Mouse (Mus musculus) urinary bladder, postnatal 25 days (tissue): ENCODE measurements around the gene Exoc1.

ENCODE experiments used
- DNase-seq: peaks from one replicate; pipeline ENCODE4 v3.0.0; 2022; ENCODE audit warnings: low spot score

The Exoc1 gene

DNA sequence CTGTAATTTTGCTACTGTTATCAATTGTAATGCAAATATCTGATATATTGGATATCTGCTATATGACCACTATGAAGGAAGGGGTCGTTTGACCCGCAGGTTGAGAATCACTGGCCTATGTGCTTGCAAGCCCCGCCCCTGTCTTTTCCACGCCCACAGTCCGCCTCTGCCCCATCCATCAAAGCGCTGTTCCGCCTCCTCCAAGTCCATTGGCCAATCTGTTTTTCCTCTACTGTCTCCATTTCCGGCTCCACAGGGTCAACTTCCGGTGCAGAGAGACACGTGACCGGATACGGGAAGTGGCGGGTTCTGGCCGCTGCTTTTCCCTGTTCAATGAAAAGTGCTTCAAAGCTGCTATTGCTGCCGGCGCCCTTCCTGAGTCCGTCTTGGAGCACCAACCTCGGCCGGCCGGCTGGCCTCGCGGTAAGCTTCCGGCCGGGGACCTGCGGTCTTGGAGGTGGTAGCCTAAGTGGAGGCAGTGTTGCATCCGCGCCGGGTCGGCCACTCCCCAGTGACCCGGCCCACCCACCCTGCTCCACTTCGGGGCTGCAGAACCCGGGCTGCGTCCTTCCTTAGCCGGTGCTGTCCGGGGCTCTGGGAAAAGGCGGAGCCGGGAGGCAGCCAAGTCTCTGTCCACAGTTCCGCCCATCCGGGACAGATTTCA is at the start of gene Exoc1:
Exoc1 (plus strand) TSS at position 272 of the 664 bp plus-strand sequence.
- DNase-seq = peak; percentile 86

DNA sequence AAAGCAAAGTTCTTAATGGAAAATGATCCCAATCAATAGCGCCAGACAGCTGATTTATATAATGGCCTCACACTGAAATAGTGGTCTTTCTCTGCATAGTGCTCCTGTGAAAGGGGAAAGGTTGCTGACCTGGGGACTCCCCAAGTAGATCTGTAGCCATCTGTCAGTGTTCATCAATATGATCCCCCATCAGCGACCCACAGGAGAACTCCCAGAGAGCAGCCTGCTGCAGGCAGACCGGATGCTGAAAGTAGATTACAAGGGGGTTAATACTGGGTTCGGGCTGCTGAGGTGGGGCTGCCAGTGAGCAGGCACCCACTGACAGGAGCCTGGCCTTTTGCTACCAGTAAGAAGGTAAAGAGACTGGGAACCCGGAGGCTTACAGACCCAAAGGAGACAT is 45.3 kb upstream of the Exoc1 start, which contains the start of gene Gm7271:
Gm7271 (plus strand) TSS at position 230 of the 400 bp plus-strand sequence.
- no peak for DNase-seq

DNA sequence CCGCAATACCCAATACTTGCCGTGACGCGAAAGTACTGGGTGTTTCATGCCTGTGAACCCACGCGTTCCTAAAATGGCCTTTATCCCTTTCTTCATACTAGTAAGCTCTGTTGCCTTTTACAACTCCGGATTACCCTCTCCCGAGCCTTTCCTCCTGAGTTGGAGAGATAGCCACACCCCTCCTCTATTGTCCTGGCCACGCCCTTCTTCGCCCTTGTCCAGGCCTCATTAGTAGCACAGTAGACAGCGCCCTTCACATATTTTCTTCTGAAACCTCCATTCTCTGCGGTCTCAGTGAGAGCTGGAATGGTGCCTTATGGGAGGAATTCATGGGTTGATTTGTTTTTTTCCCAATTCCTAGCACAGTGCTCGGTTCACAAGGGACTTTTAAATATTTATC is 34.0 kb upstream of the Exoc1 start:
- no peak for DNase-seq

DNA sequence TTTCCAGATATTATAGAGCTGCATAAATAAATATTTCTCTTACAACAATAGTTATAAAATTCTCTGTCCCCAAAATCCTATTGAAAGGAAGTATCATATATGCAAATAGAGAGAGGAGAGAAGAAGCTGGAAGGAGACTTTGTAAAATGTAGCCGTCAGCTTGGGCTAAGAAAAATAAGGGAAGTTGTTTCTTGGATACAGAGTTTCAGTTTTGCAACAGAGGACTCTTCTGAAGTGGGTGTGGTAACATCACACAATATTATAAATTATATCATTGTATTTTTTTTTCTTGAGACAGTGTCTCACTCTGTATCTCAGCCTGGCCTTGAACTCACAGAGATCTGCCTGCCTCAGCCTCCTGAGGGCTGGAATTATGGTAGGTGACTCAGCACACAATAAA is 6.7 kb upstream of the Exoc1 start:
- no peak for DNase-seq

DNA sequence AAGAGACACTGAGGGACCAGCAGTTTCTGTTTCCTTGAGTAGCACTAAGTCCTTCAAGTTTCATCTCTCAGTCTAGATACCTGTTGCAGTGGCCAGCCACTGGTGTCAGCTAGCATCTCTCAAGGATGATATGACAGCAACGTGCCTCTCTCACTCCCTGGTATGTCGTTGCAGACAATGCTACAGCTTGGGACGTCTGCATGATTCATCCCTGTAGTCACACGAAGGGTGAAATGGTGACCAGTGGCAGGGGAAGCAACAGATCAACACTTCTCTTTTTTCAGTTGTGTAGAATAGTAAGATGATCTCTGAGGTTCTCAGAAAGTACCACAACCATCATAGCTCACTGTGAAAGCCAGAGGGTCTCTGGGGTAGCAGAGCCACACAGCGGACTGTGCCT is 4.5 kb upstream of the Exoc1 start:
- DNase-seq = no peak

DNA sequence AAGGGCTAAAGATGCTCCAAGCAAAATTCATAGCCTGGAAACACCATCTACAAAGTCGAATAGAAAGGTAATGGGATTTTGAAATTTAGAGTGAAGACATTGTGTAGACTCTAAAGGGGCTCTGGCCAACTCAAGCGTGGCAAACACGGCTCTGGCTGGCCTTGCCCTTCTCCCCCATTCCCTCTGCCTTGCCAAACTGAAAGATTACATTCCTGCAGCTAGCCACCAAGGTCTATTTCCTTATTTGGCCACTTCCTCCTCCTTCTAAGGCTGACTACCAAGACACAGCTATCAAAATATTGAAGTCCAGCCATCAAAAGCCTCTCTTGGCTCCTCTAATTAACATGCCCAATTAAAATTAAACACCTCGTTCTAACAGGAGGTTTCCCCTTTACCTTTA is 4.0 kb upstream of the Exoc1 start:
- no peak for DNase-seq

DNA sequence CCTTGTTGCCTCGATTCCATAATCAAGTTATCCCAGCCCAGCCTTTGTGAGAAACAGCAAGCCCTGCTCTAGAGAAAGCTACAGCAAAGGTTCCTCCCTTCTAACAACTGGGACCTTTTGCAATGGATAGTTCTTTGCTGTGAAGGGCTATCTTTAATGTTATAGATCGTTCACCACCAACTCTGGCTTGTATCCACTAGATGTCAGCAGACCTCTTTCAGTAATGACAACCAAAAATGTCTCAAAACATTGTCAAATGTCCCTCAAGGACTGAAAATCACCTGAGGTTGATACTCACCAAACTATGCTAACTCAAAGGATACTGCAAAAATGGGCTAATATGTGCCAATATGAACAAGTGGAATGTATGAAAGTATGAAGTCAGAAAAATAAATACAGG is 3.3 kb upstream of the Exoc1 start:
- no peak for DNase-seq

DNA sequence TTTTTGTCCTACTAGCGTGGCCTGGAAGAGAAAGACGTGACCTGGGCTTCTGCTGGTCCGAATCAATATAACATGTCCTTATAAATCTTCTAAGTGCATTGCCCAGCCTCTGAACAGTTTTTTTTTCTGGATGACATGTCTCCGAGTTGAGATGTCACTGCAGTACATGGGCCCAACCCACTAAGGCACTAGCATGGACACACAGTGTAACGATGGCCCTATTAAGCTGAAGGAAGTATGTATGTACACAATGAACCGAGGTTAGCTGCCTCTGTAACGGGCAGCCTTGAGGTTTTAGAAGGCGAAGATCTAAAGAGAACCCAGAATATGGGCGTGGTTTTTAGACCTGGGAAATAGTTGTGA is 574 bp downstream of the Exoc1 start:
- DNase-seq = no peak

DNA sequence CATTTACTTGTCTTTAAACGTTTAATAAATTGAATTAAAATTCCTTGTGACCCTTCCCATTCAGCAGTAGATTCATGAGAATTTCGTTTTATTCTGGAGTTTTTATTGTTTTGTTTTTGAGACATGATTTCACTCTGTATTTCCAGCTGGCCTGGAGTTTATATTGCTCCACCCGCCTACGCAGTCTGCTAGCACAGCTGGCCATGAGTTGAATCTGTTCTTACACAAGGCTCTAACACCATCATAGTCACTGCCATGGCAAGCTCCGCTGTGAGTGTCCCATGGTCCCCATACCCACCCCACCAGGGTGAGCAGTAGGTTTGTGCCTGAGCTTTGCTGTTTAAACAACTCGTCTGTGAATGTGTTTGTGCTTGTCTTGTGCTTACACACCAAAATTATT is 4.1 kb downstream of the Exoc1 start:
- no peak for DNase-seq

DNA sequence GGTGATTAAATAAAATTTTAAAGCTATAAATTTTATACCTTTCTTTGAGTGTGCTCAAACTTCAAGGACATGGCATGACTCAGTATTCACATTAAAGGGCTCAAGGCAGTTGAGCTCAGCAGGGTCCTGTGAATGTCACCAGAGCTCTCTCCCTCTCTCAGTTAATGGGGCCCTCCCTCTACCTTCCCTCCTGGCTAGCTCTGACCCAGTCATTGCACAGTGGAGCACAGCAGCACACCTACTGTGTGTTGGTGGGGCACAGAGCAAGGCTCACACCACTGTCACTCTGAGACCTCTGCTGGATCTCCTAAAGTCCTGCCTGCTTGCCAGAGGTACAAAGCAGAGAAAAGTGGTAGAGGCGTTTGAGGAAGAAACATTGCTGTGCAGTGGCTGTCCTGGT is 7.1 kb downstream of the Exoc1 start:
- no peak for DNase-seq

DNA sequence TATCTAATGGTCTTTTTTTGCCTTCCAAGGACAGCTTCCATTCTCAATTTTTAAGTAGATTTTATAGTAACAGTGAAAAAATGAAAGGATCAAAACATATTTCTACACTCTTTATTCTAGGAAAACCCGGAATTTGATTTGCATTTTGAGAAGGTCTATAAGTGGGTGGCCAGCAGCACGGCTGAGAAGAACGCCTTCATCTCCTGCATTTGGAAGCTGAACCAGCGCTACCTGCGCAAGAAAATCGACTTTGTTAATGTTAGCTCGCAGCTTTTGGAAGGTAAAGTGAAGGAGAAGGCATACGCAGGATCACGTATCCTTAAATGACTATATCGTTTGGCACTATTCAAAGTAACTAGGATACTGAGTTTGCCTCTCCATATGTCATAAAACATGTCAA is 8.5 kb downstream of the Exoc1 start:
- DNase-seq = no peak

DNA sequence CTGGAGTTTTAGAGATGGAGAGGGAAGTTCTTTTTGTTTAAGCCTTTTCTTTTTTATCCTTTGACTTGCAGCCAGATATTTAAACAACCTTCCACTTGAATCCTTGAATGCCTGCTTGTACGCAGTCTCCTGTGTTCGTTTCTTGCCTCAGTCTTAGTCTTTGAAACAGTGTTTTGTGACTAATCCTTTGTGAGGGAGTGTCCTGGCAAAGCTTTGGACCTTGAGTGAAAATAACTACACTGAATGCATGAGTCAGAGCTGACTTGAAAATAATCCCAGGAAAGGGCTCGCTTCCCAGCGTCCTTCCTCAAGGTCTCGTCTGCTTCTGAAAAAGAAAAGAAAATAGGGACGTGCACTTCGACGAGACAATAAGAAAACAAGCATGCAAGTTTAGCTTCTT is 11.1 kb downstream of the Exoc1 start:
- no peak for DNase-seq

DNA sequence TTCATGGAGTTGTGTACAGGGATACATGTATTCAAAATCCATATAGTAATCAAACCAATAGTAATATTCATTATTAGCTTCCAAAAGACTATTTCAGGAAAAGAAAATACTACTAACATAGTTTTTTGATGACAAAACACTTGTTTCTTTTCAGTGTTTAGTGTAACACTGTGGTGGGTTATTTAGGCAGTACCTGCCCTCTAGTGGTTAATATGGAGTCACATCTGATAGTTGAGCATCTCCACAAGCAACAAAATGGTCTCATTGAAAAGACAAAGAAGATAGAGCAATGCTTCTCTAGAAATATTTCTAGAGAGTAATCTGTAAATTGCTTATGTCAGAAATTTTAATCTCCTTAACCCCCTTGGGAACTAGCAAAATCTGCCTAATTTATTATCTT is 11.7 kb downstream of the Exoc1 start:
- DNase-seq = no peak

DNA sequence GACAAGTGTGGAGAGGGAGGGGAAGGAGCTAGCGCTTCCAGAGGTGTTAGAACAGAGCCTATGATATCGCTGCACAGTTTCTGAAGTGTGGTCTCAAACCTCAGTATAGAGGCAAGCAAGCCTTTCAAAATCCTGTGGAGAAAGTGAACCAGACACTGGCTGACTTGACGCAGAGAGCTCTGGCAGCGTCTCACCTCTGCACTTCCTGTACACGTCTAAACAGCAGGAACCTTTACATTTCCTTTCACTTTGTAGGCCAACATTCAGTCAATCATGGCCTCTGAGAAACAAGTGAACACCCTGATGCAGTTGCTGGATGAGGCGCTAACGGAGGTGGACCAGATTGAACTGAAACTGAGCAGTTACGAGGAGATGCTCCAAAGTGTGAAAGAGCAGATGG is 14.1 kb downstream of the Exoc1 start:
- no peak for DNase-seq

DNA sequence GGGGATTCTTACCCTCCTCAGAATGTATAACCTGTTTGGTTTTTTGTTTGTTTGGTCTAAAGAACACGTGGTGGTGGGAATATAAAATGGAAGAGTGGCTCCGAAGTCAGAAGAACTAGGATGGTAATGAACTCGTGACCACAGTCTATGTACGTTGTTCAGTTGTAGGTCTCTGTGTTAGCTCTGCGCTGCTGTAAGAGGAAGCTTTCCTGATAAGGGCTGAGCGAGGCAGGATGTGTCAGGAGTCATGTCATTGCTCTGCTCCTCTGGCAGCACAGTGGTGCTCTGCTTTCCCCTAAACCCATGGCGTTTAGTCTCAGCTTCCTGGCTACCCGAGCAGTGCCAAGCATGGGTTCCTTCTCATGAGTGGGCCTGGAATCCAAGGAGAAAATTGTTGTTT is 21.3 kb downstream of the Exoc1 start:
- DNase-seq = no peak

DNA sequence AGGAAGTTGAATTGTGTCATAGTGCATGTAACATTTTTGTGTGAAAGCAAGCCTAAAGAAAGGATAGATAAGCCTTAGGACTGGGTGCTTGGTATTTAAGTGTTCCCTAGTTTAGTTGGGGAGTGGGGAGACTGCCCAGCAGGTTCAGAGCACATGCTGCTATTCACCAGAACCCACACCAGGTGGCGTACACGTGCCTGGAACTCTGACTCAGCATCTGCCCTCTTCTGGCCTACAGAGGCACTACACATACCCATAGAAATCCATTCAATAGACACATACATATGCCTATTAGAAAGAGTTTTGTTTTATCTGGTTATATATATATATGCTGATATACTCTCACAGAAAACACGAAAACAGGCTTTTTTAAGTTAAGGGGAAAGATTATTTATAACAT is 36.2 kb downstream of the Exoc1 start:
- peak; percentile 43 for DNase-seq

DNA sequence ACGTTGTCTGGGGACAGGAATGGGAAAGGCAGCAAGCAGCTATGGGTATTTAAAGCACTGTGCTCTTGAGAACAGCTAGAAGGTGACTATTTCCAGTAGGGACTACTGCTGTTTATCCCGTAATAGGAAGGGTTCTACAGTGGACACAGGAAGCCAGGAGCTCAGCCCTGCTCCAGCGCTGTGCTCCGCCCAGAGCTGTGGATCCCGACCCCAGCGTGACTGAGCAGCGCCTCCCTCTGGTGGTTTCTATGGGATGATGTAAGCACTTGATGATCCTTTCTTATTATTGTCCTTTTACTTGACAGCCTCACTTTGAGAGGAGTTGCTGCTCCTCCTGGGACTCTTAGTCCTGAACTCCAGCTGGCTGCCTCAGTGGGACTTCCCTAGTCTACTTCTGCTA is 45.1 kb downstream of the Exoc1 start:
- DNase-seq = no peak

DNA sequence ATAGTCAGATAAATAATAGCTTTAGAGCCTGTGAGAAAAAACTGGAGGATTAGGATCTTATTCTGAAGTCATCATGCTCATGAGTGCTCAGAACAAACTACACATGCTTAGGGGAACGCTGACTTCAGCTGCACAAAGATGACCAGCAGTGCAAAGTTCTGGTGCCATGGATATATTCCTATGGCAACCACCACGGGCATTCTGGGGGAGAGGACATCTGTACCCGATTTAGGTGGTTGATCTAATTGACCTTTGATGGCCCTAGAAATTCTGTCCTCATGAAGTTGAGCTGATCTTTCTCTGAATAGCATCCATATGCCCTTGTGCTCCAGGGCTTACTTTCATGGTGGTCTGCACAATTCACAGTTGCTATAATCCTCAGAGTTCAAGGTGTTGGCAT is 47.9 kb downstream of the Exoc1 start:
- DNase-seq = no peak

DNA sequence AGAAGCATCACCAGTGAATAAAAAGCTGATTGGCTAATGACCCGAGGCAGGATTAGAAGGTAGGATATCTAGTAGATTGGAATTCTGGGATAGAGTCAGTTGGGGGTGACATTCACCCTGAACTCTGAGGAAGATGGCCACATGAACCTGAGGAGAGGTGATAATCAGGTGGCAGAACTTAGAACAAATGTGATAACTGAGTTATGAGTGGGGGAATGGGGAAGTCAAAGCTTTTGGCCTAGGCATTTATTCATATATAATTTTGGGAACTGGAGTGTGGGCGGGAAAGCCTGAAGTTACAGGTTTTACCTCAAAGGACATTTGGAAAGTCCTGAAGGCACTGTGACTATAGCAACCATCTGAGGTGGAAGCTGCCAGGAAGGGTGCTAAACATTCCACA is 56.3 kb downstream of the Exoc1 start:
- DNase-seq = no peak

DNA sequence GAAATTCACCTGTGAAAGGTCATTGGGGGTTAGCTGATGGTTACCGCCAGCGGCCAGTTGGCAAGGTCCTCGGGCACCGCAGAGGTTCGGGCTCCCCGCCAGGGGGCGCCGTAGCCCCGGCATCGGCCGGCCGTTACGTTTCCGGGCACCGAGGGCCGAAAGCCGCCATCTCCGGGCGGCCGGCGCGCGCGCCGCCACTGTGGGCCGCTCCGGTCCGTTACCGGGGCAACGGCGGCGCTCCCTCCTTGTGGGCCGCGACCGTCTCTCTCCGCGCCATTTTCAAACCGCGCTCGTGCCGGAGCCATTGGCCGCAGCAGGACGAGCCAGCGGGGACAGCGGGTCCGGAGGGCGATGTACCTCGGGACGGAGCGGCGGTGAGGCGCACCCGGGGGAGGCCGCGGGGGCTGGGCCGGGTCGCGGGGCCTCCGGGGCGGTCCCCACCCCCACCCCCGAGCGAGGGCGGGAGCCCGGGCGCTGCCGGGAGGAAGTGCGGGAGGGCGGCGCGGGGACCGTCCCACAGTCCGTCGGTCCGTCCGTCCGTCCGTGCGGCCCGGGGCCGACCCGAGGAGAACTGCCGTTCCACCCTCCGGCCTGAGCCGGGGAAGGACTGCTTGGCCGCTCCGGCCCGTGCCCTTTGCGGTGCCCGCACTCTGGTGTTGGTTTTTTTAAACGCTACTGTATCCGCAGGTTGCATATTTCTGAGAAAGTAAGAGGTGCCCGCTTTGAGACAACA is 59.6 kb downstream of the Exoc1 start, which contains the start of gene Cep135:
Cep135 (plus strand) TSS at position 148 of the 733 bp plus-strand sequence.
- DNase-seq = peak; percentile 91

DNA sequence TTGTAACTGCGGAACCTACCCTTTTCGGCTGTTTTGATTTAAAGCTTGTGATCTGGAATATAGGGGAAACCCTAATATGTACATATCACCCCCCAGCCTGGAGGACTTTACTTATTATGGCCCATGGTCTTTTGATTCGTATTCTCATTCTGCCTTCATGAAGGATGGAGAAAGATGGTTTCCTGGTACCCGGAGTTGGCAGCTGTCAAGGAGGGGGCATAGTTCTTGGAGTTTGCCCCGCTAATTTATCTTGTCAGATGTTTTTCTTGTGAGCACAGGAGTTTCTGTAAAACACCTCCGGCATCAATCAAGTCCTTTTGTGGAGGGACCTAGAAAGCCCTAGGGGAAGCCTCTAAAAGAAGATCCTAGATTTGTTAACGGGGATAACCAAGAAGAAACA is 60.2 kb downstream of the Exoc1 start:
- DNase-seq = no peak

DNA sequence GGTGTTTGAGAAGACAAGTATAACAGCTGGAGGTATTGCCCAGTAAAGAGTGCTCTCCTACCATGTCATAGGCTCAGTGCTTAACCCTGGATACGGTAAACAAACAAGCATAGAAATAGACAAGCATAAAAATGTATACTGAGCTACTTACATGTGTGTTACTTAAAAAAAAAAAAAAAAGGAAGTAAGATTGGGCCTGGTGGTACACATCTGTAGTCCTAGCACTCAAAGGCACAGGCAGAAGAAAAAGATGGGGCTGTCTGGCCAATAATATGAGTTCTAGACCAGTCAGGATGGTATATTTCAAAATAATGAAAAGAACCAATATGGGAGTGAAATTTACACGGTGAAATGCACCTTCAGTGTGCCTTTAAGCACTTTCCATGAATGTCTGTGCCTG is 60.9 kb downstream of the Exoc1 start:
- no peak for DNase-seq

DNA sequence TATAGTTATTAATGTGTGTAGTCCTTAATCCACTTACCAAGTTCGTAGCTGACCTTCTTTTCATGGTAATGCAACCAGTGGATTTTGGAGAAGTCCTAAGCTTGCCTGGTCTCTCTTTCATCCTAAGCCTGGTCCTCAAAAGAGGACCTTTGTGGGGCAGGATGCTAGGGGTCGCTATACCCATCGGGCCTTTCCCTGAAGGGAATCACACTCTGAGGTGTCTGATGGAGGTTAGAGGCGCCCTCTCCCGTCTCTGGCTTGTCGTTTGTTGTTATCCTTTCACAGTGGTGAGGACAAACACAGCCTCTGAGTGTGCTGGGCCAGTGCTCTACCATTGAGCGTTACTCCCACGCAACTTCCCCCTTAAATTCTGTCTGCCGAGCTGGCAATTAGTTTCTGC is 62.8 kb downstream of the Exoc1 start:
- DNase-seq = no peak
